ENCODE assay signal across 28 mouse cellular contexts in genomic region chr6:99412598-99412997, GRCm38 (mm10).
A peak's percentile ranks its signal among the peaks of the same experiment; 100 is the strongest.
DNase-seq lines count a peak whose midpoint lies in the region; ATAC-seq and TF ChIP-seq lines count a peak whose summit lies in the region.
"Had no signal": no experiment of that assay in that cellular context is flagged by ENCODE, and none has a peak within 500 bp of the region (broad histone marks: within the 10 kb centered on the region; RNA-seq: fewer than 3 reads in every experiment).

No protein-coding gene starts in this region.

- ATAC-seq in stomach, embryonic 16.5 days (ENCODE audit: insufficient read depth, low FRiP score), result no peak
- no peak for ATAC-seq in stomach, postnatal 0 days (ENCODE audit: low FRiP score, low TSS enrichment)
- peak; percentile 89 for ATAC-seq in granulocyte monocyte progenitor cell, adult 5-6 weeks (replicated peaks; ENCODE audit: poor library complexity, severe bottlenecking)
- ATAC-seq in megakaryocyte progenitor cell, adult 5-6 weeks (replicated peaks; ENCODE audit: poor library complexity), result peak; percentile 82
- ATAC-seq: activated CD4-positive, CD25-positive, alpha-beta regulatory T cell, adult 4 months; CD4-positive, CD25-positive, alpha-beta regulatory T cell, adult 4 months; forebrain, embryonic 14.5 days; forebrain, embryonic 16.5 days; Patski had no signal

- H3K4me1 ChIP-seq in stomach, embryonic 16.5 days (ENCODE audit: control insufficient read depth, insufficient read depth, low read length), result peaks cover 6% of the 10 kb centered on the region; the same call in 1 of the 2 replicates
- no peaks in the 10 kb centered on the region for H3K4me1 ChIP-seq in stomach, postnatal 0 days (replicated peaks; ENCODE audit: control insufficient read depth, insufficient read depth)
- H3K4me1 ChIP-seq: embryonic facial prominence, embryonic 15.5 days had no signal

- no peak for TF ChIP-seq EP300 in stomach, postnatal 0 days (optimal IDR thresholded peaks at IDR 0.05)

- H3K27ac ChIP-seq in stomach, embryonic 16.5 days (ENCODE audit: low read length), result peak overlapping the region; percentile 26; the same call in 1 of the 2 replicates
- no peak overlapping the region for H3K27ac ChIP-seq in stomach, postnatal 0 days (replicated peaks)
- H3K27ac ChIP-seq: embryonic facial prominence, embryonic 13.5 days; embryonic facial prominence, embryonic 15.5 days; forebrain, embryonic 10.5 days; forebrain, embryonic 12.5 days had no signal

- H3K27me3 ChIP-seq in stomach, embryonic 16.5 days (ENCODE audit: control insufficient read depth, insufficient read depth, low read length), result no peaks in the 10 kb centered on the region
- H3K27me3 ChIP-seq in stomach, postnatal 0 days (ENCODE audit: control insufficient read depth, insufficient read depth, low read length), result no peaks in the 10 kb centered on the region
- H3K27me3 ChIP-seq: CH12.LX; embryonic facial prominence, embryonic 13.5 days; embryonic facial prominence, embryonic 15.5 days; forebrain, embryonic 12.5 days; Patski had no signal

- WGBS in stomach, embryonic 16.5 days, result 85% methylated on average over 6 of the region's 6 CpGs
- 85% methylated on average over 6 of the region's 6 CpGs for WGBS in stomach, postnatal 0 days

- no peaks in the 10 kb centered on the region for H3K9me3 ChIP-seq in stomach, embryonic 16.5 days (replicated peaks; ENCODE audit: control insufficient read depth, low read length)
- no peaks in the 10 kb centered on the region for H3K9me3 ChIP-seq in stomach, postnatal 0 days (ENCODE audit: control insufficient read depth, low read length)
- H3K9me3 ChIP-seq: embryonic facial prominence, embryonic 13.5 days; embryonic facial prominence, embryonic 15.5 days; forebrain, embryonic 10.5 days; forebrain, embryonic 12.5 days; G1E had no signal

- H3K9ac ChIP-seq in stomach, embryonic 16.5 days (ENCODE audit: low read length), result no peak overlapping the region
- H3K9ac ChIP-seq in stomach, postnatal 0 days (ENCODE audit: low read length), result no peak overlapping the region
- H3K9ac ChIP-seq: embryonic facial prominence, embryonic 13.5 days; embryonic facial prominence, embryonic 15.5 days; forebrain, embryonic 12.5 days had no signal

- H3K4me3 ChIP-seq in stomach, embryonic 16.5 days (replicated peaks; ENCODE audit: low read length), result no peak overlapping the region
- no peak overlapping the region for H3K4me3 ChIP-seq in stomach, postnatal 0 days (ENCODE audit: low read depth, low read length)
- H3K4me3 ChIP-seq: embryonic facial prominence, embryonic 13.5 days; embryonic facial prominence, embryonic 15.5 days; erythroblast, embryonic 14.5 days; forebrain, embryonic 10.5 days; forebrain, embryonic 12.5 days had no signal

- H3K36me3 ChIP-seq in stomach, embryonic 16.5 days (ENCODE audit: control insufficient read depth, insufficient read depth, low read length), result no peaks in the 10 kb centered on the region
- H3K36me3 ChIP-seq in stomach, postnatal 0 days (ENCODE audit: control insufficient read depth, insufficient read depth, low read length), result no peaks in the 10 kb centered on the region
- H3K36me3 ChIP-seq: embryonic facial prominence, embryonic 13.5 days; embryonic facial prominence, embryonic 15.5 days; forebrain, embryonic 12.5 days had no signal

- no peak for TF ChIP-seq CTCF in stomach, postnatal 0 days (IDR thresholded peaks at IDR 0.05; ENCODE audit: low read depth)

- DNase-seq in stomach, postnatal 0 days (ENCODE audit: low spot score), result no peak
- DNase-seq in adrenal gland, postnatal 10 days, result no peak
- DNase-seq in urinary bladder, postnatal 36 days (ENCODE audit: low spot score in 2 of 2), result no peak
- DNase-seq: adrenal gland, adult 8-10 months; adrenal gland, postnatal 25 days; B cell, adult 2 months; cerebellum, adult 11 months; cerebellum, adult 18-20 months; cerebellum, adult 8-10 months; cerebellum, adult 9-11 months; cerebellum, postnatal 14 days; cerebellum, postnatal 36 days; embryo, embryonic 11 days had no signal

- no peak overlapping the region for H3K4me2 ChIP-seq in stomach, embryonic 16.5 days (ENCODE audit: low read depth, low read length)
- H3K4me2 ChIP-seq in stomach, postnatal 0 days (replicated peaks; ENCODE audit: low read depth), result no peak overlapping the region
- H3K4me2 ChIP-seq: embryonic facial prominence, embryonic 13.5 days; embryonic facial prominence, embryonic 15.5 days; forebrain, embryonic 12.5 days had no signal

Comparison
In these comparisons a context has a peak if more than half of its experiments do, and no peak if none do; other contexts are left out.
1. ATAC-seq: peak in granulocyte monocyte progenitor cell, adult 5-6 weeks (single experiment) and megakaryocyte progenitor cell, adult 5-6 weeks (single experiment); none in stomach, embryonic 16.5 days (single experiment) and stomach, postnatal 0 days (single experiment).